Mouse (Mus musculus): ENCODE measurements around the gene Runx2. TPM values are rescaled to one million over a fixed set of nuclear protein-coding genes. Genes with fewer than 3 reads are reported as not detected.

Gene Runx2
- total RNA-seq, 2 experiments from 2014 or later: 8.8 to 9.3 TPM

DNA sequence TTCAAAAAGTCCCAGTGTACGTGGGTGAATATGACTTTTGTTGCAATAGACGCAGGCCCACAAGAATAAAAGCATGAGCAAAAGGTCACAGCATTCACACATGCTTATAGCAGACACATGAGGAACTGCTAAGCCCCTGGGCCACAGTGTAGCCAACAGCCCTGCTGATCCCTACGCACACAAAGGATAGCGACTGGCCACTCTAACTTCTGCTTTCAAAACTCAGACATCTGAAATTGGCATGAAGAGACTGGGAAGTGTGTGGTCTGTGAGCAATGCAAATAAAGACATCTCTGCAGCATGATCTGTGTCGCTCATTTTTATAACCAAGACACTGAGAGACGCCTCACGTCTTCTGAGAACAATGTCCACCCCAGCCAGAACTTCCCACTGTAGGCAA lies 150.7 kb downstream of the Runx2 start:
- no peak for DNase-seq (ENCODE audit: low spot score in 2 of 2)

DNA sequence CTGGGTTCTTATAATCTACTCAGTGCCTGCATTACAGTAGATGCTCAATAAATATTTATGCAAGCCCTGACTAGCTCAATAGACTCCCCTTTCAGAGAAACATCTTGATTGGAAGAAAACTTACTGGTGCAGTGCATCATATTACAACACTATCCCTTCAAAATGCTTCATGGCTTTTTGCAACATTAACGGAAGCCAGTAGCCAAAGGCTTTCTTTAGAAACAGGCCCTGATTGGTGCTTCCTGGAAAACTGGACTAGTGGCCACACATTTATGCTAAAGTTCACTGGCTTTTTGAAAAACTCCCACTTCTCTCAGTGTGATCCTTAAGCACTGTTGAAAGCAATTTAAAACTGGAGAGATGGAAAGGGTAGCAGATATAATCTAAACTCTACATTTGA lies 151.4 kb downstream of the Runx2 start:
- DNase-seq (ENCODE audit: low spot score in 2 of 2): no peak

DNA sequence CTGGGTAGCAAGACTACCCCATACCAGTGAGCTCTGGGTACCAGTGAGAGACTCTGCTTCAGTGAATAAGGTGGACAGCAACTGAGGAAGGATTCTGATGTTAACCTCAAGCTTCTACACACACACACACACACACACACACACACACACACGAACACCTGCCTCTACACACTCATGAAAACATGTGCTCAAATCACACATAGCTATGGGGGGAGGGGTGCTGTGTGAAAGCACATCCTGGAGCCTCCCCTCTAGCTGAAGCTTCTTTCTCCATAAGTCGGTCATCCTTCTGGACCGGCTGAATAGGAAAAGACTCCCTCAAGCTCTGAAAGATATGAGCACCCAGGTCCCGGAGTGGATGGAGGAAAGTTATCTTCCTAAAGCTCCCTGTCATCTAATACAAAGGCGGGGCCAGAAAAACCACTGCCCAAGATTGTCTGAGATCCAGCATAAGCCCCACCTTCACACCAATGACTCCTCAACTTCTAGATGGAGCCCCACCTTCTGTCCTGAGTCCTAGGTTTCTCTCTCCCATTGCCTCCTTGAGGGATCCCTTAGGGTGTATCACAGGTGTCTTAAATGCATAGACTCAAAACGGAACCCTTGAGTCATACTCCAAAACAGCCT lies 152.4 kb downstream of the Runx2 start:
- no peak for DNase-seq (ENCODE audit: low spot score in 2 of 2)

DNA sequence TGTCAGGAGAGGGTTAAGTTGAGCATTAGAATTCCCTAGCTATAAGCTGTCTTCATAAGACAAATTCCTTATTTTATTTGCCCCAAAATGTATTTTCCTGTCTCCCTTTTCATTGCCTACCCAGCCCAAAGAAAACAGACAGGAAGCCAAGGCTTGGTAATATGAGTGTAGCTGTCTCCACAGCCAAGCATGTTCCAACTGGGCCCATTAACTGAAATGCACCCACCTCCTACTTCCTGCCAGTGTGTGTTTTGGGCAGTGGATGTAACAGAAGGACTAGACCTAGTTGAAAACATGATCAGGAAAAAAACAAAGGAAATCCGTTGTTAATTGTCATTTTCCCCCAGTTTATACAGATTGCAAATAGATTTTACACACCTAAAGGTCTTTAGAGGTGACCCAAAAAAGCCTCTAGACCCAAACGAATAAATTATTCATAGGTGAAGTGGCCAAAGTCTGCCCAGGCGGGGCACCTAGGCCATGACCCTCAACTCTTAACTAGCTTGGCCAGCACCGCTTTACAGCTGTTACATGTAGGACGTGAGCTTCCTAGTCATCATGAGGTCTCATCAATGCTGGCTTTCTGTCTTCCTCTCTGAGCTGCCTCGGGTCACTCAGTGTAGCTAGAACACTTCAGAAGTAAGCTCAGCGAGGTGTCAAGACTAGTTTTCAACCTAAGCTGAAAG lies 154.3 kb downstream of the Runx2 start:
- no peak for DNase-seq (ENCODE audit: low spot score in 2 of 2)

DNA sequence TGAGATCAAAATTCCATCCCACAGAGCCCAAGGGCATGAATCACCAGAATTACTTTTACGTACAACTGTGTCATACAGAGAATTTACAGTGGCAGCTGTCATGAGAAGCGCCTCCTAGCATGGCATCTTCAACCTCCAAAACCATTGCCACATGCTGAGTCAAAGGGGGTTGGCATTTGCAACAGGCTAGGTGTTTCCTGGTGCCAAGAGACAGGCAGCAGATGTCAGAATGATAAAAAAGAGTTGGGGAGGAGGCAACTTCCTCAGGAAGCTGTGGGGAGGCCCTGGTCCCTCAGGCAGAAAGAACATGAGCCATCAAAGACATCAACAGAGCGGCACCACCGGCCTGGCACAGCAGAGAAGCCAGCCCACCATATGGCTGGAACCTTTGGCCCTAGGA lies 160.1 kb downstream of the Runx2 start:
- no peak for DNase-seq (ENCODE audit: low spot score in 2 of 2)

DNA sequence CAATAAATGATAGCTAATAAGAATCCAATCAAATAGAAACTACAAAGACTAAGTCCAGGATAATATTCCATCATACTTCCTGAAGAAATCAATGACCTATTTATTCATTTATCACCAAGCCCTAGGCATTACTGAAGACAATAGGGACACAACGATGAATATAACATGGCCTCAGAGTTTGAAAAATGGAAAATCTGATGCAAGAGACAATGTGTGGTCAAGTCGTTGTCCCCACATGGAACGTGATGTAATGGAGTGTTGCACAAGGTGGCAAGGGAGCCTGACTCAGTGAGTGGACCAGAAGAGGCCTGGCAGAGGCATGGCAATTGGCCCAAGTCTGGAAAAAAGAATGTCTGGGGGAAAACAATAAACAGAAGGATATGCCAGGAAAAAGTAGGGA lies 161.5 kb downstream of the Runx2 start:
- no peak for DNase-seq (ENCODE audit: low spot score in 2 of 2)

DNA sequence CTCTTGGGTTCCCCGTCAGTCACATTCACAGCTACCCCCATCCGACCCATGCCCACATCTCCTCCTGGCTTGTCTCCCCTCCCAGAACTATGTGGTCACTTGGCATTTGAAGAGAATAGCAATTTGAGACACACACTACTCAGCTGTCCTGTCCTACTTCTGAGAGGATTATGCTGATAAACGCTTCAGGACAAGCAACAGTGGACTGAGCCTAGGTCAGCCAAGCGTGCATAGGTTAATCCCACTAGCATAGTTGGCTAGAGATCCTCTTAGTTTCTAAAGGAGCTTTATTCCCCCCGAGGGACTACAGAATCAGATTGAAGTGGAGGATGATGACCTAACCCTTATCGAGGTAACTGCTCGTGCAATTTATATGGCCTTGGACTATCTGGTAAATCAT lies 162.5 kb downstream of the Runx2 start:
- no peak for DNase-seq (ENCODE audit: low spot score in 2 of 2)

DNA sequence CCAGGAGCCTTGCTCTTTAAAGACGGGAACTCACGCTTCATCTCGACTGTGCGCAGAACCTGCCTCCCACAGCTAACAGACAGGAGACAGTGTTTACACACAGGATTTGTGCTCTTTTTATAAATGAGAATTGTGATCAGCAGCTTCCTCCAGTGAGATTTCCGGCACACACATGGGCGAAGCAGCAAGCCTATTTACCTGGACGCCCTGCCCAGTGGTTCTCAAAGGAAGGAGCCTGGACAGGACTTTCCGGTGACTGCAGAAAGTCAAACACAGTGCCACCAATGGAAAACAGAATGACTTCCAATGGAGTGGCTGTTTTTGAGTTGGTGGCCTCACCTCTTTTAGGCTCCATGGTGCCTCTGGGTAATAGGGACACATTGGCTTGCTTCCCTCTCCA lies 163.0 kb downstream of the Runx2 start:
- DNase-seq (ENCODE audit: low spot score in 2 of 2): no peak

DNA sequence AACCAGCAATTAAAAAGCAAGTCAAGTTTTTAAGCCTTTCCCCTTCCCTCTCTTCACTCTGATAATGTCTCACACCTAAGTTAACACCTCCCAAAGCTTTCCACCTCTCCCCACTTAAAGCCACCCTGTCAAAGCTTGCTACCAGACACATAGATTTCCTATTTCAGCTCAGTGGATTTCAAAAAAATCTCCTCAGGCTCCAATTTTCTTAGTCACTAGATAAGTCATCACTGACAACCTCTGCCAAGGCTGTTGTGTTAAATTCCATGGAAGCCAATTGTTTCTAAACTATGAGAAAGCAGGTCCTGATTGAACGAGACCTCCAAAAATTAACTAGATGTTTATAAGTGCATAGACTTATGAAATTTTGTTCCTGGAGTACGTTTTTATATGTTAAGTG lies 164.2 kb downstream of the Runx2 start:
- no peak for DNase-seq (ENCODE audit: low spot score in 2 of 2)

DNA sequence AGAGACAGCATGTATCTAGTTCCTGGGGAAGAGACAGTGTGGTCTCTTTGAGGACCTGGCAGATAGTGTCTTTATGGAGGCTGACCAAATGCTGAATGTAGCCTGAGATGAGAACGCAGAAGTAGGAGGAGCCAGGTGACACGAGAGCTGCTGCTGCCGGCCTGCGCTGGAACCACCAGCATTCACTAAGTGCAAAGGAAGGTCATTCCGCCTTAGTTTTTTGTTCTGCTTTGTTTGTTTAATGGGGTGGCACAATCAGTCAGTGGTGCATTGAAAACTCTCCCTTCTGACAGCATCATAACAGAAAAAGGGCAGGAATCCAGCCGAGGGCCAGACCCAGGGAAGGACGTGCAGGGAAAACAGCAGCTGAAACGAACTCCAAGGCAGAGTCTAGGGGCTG lies 165.5 kb downstream of the Runx2 start:
- no peak for DNase-seq (ENCODE audit: low spot score in 2 of 2)

DNA sequence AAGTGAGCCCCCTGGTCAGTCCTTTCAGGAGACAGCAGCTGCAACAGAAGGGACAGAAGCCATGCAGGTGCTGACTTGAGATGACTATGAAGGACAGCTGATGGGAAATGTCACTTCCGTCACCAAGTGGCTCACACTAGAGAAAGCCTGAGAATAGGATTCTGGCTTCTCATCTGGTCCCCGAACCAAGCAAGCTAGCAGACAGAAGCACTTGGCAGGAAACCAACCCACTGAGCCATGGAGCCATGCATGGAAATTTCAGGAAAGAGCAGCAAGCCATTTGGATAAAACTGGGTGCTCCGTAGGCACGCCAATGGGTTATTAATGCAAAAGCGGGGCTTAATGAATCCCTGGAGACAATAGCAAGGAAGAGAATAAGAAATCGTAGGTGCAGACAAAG lies 166.7 kb downstream of the Runx2 start:
- DNase-seq (ENCODE audit: low spot score in 2 of 2): peak; percentile 32 to 60

DNA sequence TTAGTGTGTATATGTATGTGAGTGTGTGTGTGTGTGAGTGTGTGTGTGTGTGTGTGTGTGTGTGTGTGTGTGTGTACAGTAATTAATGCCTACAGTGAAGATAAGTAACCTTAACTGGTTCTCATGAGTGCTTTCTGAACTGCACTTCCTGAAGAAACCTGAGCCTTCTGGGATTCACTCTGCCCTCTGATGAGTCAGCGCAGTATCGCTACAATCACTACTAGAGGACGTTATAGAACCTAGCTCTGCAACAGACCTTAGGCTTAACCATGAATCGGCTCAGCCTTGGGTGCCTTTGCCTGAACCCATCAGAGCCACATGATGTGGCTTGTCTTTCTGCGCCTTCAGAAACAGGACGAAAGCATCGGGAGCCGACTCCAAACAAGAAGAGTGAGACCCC lies 169.5 kb downstream of the Runx2 start:
- DNase-seq (ENCODE audit: low spot score in 2 of 2): no peak

DNA sequence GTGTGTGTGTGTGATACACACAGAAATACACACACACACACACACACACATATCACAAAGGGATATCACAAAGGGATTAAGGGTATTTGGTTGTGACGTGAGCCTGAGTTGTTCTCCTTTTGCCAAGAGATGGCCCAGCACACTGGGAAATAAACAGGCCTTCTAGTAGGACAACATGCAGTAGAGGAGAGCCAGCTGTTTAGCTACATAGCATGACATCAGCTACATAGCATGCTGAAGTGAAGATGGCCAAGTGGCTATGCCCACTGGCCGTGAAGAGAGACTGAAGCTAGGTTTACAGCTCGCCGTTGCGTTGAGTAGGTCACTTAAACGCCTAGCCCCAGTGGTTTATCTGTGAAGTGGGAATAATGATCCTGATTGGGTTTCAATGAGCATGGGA lies 171.3 kb downstream of the Runx2 start:
- DNase-seq (ENCODE audit: low spot score in 2 of 2): no peak

DNA sequence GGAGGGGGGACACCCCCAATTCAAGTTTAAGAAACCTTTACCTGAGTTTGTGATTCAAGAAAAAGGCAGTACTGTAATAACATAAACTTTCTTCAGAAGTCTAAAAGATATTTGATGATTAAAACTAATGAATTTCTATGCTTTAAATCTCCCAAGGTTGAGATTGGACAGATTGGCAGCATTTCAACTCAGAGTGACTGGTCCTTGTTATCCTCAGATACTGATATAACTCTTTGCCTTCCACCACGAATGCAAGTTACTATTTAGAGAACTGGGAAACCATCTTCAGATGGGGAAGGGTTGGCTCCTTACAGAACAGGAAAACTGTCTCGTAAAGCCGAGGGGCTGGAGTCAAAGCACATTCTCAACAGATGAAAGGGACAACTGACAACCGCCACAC lies 172.5 kb downstream of the Runx2 start:
- no peak for DNase-seq (ENCODE audit: low spot score in 2 of 2)

DNA sequence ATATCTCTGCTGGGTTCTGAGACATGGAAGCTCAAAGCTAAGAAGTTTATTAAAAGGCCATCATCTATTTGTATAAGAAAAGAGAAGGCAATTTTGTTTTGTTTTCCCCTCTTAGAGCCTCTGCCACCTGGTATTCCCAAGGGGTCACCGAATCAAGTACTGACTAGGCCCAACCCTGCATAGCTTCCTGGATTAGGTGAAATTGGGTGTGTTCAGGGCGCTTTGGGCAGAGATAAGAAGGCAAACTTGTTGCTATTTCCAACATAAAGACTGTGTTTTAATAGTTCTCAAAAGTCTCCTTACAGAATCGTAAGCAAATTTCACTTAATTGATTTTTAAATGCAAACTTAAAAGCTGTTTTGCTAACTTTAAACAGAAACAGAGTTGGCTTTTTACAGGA lies 173.7 kb downstream of the Runx2 start:
- no peak for DNase-seq (ENCODE audit: low spot score in 2 of 2)

DNA sequence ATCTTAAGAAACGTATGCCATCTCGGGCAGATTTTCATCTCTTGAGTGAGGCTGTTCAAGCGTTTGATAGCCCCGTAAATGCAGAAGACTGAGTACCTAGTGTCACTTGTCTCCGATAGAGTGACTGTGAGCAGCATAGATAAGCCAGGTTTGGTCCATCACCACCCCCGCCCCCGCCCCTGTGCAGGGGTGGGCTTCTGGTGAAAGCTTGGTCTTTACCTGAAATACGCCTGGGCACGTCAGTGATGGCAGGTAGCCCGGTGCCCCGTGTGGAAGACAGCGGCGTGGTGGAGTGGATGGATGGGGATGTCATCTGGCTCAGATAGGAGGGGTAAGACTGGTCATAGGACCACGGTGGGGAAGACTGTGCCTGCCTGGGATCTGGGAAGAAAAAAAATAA lies 175.2 kb downstream of the Runx2 start:
- no peak for DNase-seq (ENCODE audit: low spot score in 2 of 2)

DNA sequence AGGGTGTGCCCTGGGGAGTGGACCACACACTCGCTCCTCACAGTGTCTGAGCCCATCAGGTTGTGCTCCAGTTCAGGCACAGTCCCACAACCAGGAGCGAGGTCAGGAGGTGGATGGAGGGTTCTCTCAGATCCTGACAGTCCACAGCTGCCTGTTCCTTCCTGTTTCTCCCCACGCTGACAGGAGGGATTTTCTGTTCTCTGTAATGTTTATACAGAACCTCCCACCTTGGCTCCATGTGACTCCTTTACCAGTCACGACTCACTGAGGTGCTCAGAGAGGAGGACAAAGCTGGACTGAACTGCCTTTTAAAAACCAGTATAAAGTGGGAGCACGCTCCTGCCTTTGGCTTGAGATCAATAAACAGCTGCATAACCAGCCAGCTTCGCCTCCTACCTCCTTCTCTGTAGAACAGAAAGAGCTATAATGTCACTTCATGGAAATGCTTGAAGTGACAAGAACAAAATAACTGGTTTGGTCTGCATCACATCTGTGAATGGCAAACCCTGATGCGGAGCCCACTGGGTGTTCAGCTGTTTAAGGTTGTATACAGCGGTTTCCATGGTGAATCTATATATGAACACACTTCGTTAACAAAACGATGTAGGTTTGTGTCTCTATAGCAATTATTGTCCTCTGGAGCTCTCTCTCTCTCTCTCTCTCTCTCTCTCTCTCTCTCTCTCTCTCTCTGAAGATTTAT lies 177.3 kb downstream of the Runx2 start:
- no peak for DNase-seq (ENCODE audit: low spot score in 2 of 2)

DNA sequence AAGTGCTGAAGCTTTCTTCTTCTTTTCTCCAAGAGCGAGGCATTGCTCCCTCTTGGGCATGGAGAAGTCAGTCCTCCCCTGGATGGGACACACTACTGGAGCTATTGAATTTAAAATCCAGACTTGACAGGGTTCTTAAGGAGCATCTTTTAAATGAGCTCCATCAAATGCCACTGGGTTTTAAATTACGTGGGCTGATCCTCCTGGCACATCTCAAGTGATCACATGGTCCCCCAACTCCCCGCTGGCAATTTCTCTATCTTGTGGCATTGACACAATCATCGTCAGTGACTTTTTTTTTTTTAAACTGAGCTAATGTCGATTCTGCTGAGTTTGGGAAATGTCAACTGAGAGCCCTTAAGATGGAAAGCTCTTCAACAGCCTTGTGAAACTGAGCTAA lies 180.1 kb downstream of the Runx2 start:
- no peak for DNase-seq (ENCODE audit: low spot score in 2 of 2)

DNA sequence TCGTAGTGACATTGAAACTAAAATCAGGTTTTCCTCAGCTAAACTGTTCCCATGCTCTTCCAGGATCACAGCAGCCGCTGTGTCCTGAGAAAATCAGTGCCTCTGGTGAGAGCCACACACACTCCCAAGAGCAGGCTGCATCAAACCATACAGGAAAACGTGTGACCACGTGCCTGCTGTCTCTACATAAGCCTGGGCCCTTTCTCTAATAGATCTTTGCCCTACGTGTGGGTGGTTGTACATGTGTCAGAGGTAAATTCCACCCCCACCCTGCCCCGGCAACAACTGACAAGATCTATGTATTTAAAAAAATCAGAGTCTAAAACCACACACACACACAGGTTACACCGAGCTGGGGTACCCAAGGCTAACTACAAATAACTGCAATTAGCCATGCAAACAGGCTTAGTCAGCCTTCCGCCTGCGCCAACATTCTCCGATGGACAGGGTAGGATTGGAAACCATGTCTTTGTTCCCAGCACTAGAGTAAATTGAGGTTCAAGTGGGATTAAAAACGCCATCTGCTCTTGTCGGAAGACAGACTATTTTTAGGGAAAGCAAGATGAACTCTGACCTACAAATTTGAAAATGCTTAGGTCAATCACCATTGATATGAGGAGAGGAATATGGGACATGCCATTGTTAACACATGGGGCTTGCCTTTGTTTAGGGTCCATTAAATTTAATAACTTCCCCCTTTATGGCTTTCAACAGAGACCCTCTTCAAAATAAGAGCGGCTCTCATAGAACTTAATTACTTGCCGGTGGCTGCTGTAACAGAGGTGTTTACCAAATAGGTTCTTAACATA lies 180.8 kb downstream of the Runx2 start:
- no peak for DNase-seq (ENCODE audit: low spot score in 2 of 2)

DNA sequence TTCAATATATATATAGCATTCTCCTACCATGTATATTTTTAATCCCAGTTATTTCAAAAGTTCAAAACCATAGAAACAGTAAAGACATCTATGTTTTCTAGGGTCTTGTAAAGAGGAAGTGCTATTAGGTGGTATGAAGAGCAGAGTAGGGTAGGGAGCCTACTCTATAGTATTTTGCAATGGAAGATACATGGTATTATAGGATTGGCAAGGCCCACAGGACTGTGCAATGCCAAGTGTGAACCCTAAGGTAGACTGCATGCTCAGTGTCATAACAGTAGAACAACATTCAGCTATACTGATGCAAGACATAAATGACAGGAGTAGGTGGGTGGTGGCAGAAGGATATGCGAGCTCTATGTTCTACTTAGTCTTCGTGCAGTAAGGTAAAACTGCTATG lies 181.7 kb downstream of the Runx2 start:
- DNase-seq (ENCODE audit: low spot score in 2 of 2): no peak

DNA sequence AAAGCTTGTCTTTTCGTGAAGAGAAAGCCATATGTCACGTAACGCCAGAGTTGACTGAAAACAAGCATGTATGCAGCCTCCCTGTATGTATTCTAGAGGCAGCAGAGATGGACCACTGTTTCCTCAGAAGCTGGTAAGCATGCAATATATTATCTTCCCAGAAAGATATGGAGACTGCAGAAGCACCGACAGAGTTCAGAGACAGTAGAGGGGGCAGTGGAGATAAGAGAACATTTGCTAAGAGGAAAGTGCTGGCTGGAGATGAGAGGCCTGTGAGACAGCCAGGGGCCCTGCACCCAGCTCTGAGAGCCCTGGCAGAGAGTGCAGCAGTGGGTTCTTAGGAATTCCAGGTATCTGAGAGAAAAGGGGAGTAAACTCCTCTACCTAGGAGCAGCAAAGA lies 182.3 kb downstream of the Runx2 start:
- no peak for DNase-seq (ENCODE audit: low spot score in 2 of 2)

DNA sequence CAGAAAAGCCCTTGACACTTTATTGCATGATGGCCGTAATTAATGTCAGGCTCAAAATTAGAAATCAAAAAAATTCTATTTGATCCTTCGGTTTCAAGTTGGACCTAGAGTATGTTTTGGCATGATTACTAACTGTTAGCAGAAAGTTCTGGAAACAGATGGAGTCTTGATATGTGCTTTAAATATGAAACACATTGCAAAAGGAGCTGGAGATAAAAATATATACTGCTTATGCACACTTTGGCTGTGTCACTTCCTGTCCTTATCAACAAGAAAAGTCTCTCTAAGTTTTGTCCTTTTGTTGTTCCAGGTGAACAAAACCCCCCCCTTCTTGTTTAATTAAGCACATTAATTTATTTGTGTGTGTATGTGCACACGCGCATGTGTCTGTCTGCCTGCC lies 183.0 kb downstream of the Runx2 start:
- no peak for DNase-seq (ENCODE audit: low spot score in 2 of 2)
